Mouse (Mus musculus): Measurements from ENCODE around the gene Gm20388.

Gm20388 gene

GRCm38 (mm10) chr8:122343758-122344157 is 2433.1 kb downstream of the Gm20388 start:
- peak in 1 of 2 experiments; percentile 37 for DNase-seq

- DNase-seq = no peak
These were observed 2433.6 kb downstream of the Gm20388 start for GRCm38 (mm10) chr8:122344219-122344618.

GRCm38 (mm10) chr8:122345181-122346095 is 2434.8 kb downstream of the Gm20388 start:
- no peak for DNase-seq

- DNase-seq = no peak
These were observed 2437.3 kb downstream of the Gm20388 start for GRCm38 (mm10) chr8:122347811-122348552.

- no peak for DNase-seq
These were observed 2439.0 kb downstream of the Gm20388 start for GRCm38 (mm10) chr8:122349357-122350297.

- DNase-seq = no peak
These were observed 2439.9 kb downstream of the Gm20388 start for GRCm38 (mm10) chr8:122350309-122351089.

- peak in 1 of 2 experiments; percentile 72 for DNase-seq
These were observed 2443.5 kb downstream of the Gm20388 start for GRCm38 (mm10) chr8:122354157-122354556.

GRCm38 (mm10) chr8:122355642-122356606 is 2445.3 kb downstream of the Gm20388 start:
- DNase-seq = no peak

GRCm38 (mm10) chr8:122357202-122357601 is 2446.6 kb downstream of the Gm20388 start:
- DNase-seq = no peak

- no peak for DNase-seq
These were observed 2447.0 kb downstream of the Gm20388 start for GRCm38 (mm10) chr8:122357641-122358040.

GRCm38 (mm10) chr8:122359111-122359775 is 2448.6 kb downstream of the Gm20388 start:
- no peak for DNase-seq

- no peak for DNase-seq
These were observed 2450.2 kb downstream of the Gm20388 start, which contains the start of gene Trhr2 for GRCm38 (mm10) chr8:122360696-122361416. TSS of gene Trhr2 (minus strand) at chr8:122360746.

GRCm38 (mm10) chr8:122362271-122362670 is 2451.6 kb downstream of the Gm20388 start:
- no peak for DNase-seq

- no peak for DNase-seq
These were observed 2452.3 kb downstream of the Gm20388 start for GRCm38 (mm10) chr8:122362967-122363366.

GRCm38 (mm10) chr8:122368494-122368893 is 2457.9 kb downstream of the Gm20388 start:
- no peak for DNase-seq

- DNase-seq = peak; percentile 85 to 86
These were observed 2459.0 kb downstream of the Gm20388 start for GRCm38 (mm10) chr8:122369665-122370064.

- no peak for DNase-seq
These were observed 2461.1 kb downstream of the Gm20388 start for GRCm38 (mm10) chr8:122371706-122372105.

GRCm38 (mm10) chr8:122375320-122375719 is 2464.7 kb downstream of the Gm20388 start:
- no peak for DNase-seq

- no peak for DNase-seq
These were observed 2465.2 kb downstream of the Gm20388 start for GRCm38 (mm10) chr8:122375751-122376364.
